Mouse (Mus musculus): ENCODE data around the gene Gm5725.
"Not testable (repeated sequence)": the region's sequence is repeated elsewhere in the genome, so short reads cannot be mapped to it uniquely, and the experiment has no call there.

DNA sequence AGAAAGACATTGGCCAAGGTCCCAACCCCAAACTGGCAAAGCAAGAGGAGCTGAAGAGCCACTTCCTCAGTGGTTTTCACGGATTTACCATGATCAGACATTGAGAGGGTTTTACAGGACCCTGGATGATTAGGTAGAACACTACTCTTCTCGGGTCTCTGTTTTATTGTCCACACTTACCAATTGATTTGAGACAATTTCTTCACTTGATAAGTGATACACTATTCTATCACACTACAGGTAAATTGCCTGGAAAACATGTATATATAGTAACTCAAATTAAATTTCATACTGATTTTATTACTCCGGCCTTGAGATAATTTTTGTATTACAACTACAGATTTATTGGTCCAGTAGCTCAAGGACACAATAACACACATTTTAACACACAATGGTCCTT is 47.4 kb downstream of the Gm5725 start, which contains the start of gene Gm4177:
- TF ChIP-seq GATA1 (IDR thresholded peaks at IDR 0.05; ENCODE audit: borderline replicate concordance, low read length); FLI1 (IDR thresholded peaks at IDR 0.05; ENCODE audit: low read length): not testable (repeated sequence)
